Mouse (Mus musculus): ENCODE data around the gene St3gal3. TPM values are rescaled to one million over a fixed set of nuclear protein-coding genes. Genes with fewer than 3 reads are reported as not detected.

St3gal3 gene
- polyA plus RNA-seq, 1 experiment from 2014 or later = 5.1 TPM

DNA sequence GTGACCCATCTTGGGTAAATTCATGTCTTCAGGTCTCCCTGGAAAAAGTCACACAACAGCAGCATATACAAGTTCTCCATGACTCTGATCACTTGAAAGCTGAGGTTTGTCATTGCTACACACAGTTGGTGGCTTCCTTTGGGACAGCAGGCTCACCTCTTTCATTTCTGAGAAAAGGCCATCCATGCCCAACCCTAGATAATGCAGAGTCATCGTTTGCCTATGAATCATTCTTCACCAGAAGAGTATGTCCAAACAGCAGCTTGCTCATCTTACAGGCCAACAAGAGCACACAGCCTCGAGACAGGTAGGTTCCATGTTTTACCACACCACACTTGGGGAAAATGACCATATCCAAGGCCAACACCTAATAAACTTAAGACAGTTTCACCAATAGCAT lies 45.9 kb downstream of the St3gal3 start:
- Histone ChIP-seq H3K27ac (ENCODE audit: low read depth) (no peak overlapping the region), H3K9me3 (ENCODE audit: low read length) (no peaks in the 10 kb centered on the region), H3K4me3 (ENCODE audit: low read depth, low read length) (no peak overlapping the region), H3K36me3 (replicated peaks; ENCODE audit: insufficient read depth, low read length) (no peaks in the 10 kb centered on the region), H3K4me2 (ENCODE audit: low read depth, low read length) (no peak overlapping the region), H3K9ac (replicated peaks) (no peak overlapping the region), H3K4me1 (ENCODE audit: insufficient read depth) (peaks cover 5% of the 10 kb centered on the region; the same call in 1 of the 2 replicates), H3K27me3 (ENCODE audit: insufficient read depth, low read length) (no peaks in the 10 kb centered on the region)
- WGBS (ENCODE audit: insufficient replicate concordance) = 62% methylated on average over 2 of the region's 2 CpGs
- DNase-seq (no peak), ATAC-seq (no peak)
- TF ChIP-seq EP300 (IDR thresholded peaks at IDR 0.05; ENCODE audit: low read depth) (no peak), CTCF (IDR thresholded peaks at IDR 0.05; ENCODE audit: low read depth) (no peak)

GRCm38 (mm10) chr4:118085025-118085424 lies 49.7 kb downstream of the St3gal3 start:
- Histone ChIP-seq H3K27me3 (ENCODE audit: insufficient read depth, low read length) (no peaks in the 10 kb centered on the region), H3K9ac (replicated peaks) (no peak overlapping the region), H3K36me3 (replicated peaks; ENCODE audit: insufficient read depth, low read length) (no peaks in the 10 kb centered on the region), H3K27ac (ENCODE audit: low read depth) (no peak overlapping the region), H3K4me3 (ENCODE audit: low read depth, low read length) (no peak overlapping the region), H3K4me1 (ENCODE audit: insufficient read depth) (peaks cover 23% of the 10 kb centered on the region), H3K9me3 (ENCODE audit: low read length) (no peaks in the 10 kb centered on the region), H3K4me2 (ENCODE audit: low read depth, low read length) (no peak overlapping the region)
- no peak for DNase-seq
- ATAC-seq = no peak
- 79% methylated on average over 4 of the region's 4 CpGs for WGBS (ENCODE audit: insufficient replicate concordance)
- TF ChIP-seq CTCF (IDR thresholded peaks at IDR 0.05; ENCODE audit: low read depth) (no peak), EP300 (IDR thresholded peaks at IDR 0.05; ENCODE audit: low read depth) (no peak)

DNA sequence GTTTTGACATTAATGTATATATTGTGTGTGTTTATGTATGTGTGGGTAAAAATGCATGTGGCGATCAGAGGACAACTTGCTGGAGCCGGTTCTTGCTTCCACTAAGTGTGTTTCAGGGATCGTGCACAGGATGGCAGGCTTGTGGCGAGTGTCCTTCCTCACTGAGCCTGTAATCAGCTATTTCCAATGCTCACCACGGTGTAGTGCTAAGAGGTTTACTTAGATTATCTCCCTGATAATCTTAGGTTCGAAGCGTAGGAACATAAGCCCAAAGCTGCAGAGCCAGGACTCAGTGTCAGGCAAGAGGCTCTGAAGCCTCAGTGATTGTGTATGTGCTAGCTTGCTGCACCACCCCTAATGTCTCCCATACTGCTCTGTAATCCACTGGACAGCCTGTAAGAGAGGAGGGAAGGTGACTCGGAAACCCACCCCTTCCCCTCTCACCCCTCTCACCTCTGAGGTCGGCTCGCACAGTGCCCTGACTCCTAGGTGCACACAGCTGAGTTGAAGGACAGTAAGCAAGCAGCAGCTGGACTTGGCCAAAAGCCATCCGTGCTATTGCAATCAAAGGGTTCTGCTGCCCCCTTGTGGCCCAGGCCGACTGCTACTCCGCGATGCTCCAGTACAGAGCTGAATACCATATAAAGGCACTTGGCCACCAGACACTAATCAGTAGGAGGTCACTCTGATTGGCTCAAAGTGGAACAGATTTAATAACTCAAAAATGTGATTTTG lies 51.3 kb downstream of the St3gal3 start:
- Histone ChIP-seq H3K4me2 (ENCODE audit: low read depth, low read length) (no peak overlapping the region), H3K4me3 (ENCODE audit: low read depth, low read length) (no peak overlapping the region), H3K9me3 (ENCODE audit: low read length) (no peaks in the 10 kb centered on the region), H3K9ac (replicated peaks) (no peak overlapping the region), H3K27me3 (ENCODE audit: insufficient read depth, low read length) (no peaks in the 10 kb centered on the region), H3K4me1 (ENCODE audit: insufficient read depth) (peaks cover 26% of the 10 kb centered on the region), H3K27ac (ENCODE audit: low read depth) (no peak overlapping the region), H3K36me3 (replicated peaks; ENCODE audit: insufficient read depth, low read length) (0 out of 2 replicates have a peak, but pooled peaks cover 3% of the 10 kb centered on the region)
- DNase-seq = peak; percentile 96
- WGBS (ENCODE audit: insufficient replicate concordance) = 34% methylated on average over 14 of the region's 14 CpGs
- peak; percentile 75 for ATAC-seq
- TF ChIP-seq EP300 (IDR thresholded peaks at IDR 0.05; ENCODE audit: low read depth) (no peak), CTCF (IDR thresholded peaks at IDR 0.05; ENCODE audit: low read depth) (peak; percentile 99)

DNA sequence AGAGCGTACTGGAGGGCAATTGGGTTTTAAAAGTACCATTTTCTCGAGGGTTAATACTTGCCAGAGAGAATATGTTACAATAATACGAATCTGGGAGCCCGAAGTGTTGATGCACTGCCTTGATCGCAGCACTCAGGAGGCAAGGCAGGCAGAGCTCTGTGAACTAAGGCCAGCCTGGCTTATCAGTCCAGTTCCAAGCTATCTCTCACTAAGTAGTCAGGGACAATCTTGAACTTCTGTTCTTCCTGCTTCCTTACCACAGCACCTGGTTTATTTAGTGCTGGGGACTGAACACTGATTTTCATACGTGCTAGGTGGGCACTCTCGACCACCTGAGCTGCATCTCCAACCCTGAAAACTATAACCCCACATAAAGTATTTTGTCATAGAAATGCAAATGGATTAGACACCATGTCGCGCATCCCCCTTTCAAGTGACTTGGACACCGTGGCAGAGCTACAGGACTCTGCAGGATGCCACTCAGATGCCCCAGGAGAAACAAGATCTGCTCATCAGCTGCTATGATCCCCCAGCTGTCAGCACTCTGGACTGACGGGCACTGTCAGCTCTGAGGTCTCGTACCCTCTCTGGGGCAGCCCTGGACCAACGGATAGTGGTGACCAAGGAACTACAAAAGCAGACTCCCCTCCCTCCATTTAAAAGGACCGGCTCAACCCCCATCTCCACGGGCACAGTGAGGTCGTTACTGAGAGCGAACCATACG lies 52.9 kb downstream of the St3gal3 start:
- 0 out of 2 replicates have a peak, but pooled peaks cover 4% of the 10 kb centered on the region for H3K36me3 ChIP-seq (replicated peaks; ENCODE audit: insufficient read depth, low read length)
- H3K9ac ChIP-seq (replicated peaks) = no peak overlapping the region
- no peaks in the 10 kb centered on the region for H3K27me3 ChIP-seq (ENCODE audit: insufficient read depth, low read length)
- TF ChIP-seq CTCF (IDR thresholded peaks at IDR 0.05; ENCODE audit: low read depth) (no peak), EP300 (IDR thresholded peaks at IDR 0.05; ENCODE audit: low read depth) (no peak)
- no peak overlapping the region for H3K4me3 ChIP-seq (ENCODE audit: low read depth, low read length)
- H3K4me2 ChIP-seq (ENCODE audit: low read depth, low read length) = no peak overlapping the region
- peak overlapping the region; percentile 16; the same call in 1 of the 2 replicates for H3K27ac ChIP-seq (ENCODE audit: low read depth)
- DNase-seq (no peak), ATAC-seq (no peak)
- peaks cover 29% of the 10 kb centered on the region for H3K4me1 ChIP-seq (ENCODE audit: insufficient read depth)
- no peaks in the 10 kb centered on the region for H3K9me3 ChIP-seq (ENCODE audit: low read length)
- 81% methylated on average over 18 of the region's 18 CpGs for WGBS (ENCODE audit: insufficient replicate concordance)

DNA sequence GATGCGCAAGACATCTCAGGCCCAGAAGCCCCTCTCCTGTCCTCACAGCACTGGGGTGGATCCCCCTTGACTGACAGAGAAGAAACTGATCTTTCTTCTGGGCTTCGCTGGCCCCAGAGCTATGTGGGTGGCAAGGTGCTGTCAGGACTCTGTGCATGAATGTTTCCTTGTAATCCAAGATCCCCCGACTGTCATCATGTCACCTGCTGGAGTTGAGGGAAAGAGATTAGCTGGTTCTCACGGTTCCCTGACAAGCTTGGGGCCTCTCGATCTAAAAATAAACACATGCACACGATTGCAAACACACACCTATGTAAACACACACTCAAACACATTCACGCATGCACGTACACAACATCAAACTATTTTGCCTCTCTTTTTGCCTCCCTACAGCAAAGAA lies 54.2 kb downstream of the St3gal3 start:
- no peaks in the 10 kb centered on the region for H3K27me3 ChIP-seq (ENCODE audit: insufficient read depth, low read length)
- TF ChIP-seq CTCF (IDR thresholded peaks at IDR 0.05; ENCODE audit: low read depth) = no peak
- TF ChIP-seq EP300 (IDR thresholded peaks at IDR 0.05; ENCODE audit: low read depth) = no peak
- no peaks in the 10 kb centered on the region for H3K9me3 ChIP-seq (ENCODE audit: low read length)
- H3K27ac ChIP-seq (ENCODE audit: low read depth) = peak overlapping the region; percentile 73
- H3K9ac ChIP-seq (replicated peaks) = no peak overlapping the region; the same call in 1 of the 2 replicates
- DNase-seq (no peak), ATAC-seq (no peak)
- WGBS (ENCODE audit: insufficient replicate concordance) = 58% methylated on average over 8 of the region's 8 CpGs
- H3K4me3 ChIP-seq (ENCODE audit: low read depth, low read length) = no peak overlapping the region
- H3K4me2 ChIP-seq (ENCODE audit: low read depth, low read length) = 0 out of 2 replicates have a peak overlapping the region, but pooled peaks have one; percentile 7
- H3K36me3 ChIP-seq (replicated peaks; ENCODE audit: insufficient read depth, low read length) = 0 out of 2 replicates have a peak, but pooled peaks cover 4% of the 10 kb centered on the region
- H3K4me1 ChIP-seq (ENCODE audit: insufficient read depth) = peaks cover 29% of the 10 kb centered on the region

- DNase-seq (peak; percentile 33), ATAC-seq (peak; percentile 91)
- Histone ChIP-seq H3K9me3 (ENCODE audit: low read length) (peaks cover under 1% of the 10 kb centered on the region; the same call in 1 of the 2 replicates), H3K27me3 (ENCODE audit: insufficient read depth, low read length) (no peaks in the 10 kb centered on the region), H3K4me1 (ENCODE audit: insufficient read depth) (peaks cover 29% of the 10 kb centered on the region), H3K27ac (ENCODE audit: low read depth) (peak overlapping the region; percentile 73), H3K9ac (replicated peaks) (0 out of 2 replicates have a peak overlapping the region, but pooled peaks have one; percentile 0), H3K4me3 (ENCODE audit: low read depth, low read length) (no peak overlapping the region), H3K36me3 (replicated peaks; ENCODE audit: insufficient read depth, low read length) (0 out of 2 replicates have a peak, but pooled peaks cover 4% of the 10 kb centered on the region), H3K4me2 (ENCODE audit: low read depth, low read length) (peak overlapping the region; percentile 44)
- WGBS (ENCODE audit: insufficient replicate concordance) = 59% methylated on average over 8 of the region's 8 CpGs
- TF ChIP-seq EP300 (IDR thresholded peaks at IDR 0.05; ENCODE audit: low read depth) (peak; percentile 98), CTCF (IDR thresholded peaks at IDR 0.05; ENCODE audit: low read depth) (no peak)
Observed at GRCm38 (mm10) chr4:118079195-118079594, 55.5 kb downstream of the St3gal3 start.
